Mouse (Mus musculus): ENCODE measurements around the gene Ahnak2.

DNA sequence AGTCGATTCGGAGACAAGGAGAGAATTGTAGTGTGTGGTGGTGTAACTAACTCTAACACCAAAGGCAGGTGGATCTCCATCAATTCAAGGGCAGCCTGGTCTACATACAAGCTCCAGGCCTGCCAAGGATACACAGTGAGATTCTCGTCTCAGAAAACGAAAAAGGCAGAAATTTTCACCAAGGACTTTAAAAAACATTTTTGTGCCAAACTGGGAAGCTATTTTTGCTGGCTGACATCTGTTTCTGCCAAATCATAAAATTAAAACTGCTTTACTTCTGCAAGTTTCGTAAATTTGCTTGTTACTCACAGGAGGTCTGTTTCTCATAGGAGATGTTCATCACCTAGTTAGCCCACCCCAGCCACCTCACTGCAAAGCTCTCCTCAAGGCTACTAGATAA, 23.4 kb upstream of the Ahnak2 start:
- TF ChIP-seq GATA1 (IDR thresholded peaks at IDR 0.05; ENCODE audit: low read depth, low read length) (no peak), CTCF (IDR thresholded peaks at IDR 0.05 in 2 of 3, conservative IDR thresholded peaks at IDR 0.05 in 1 of 3; ENCODE audit: control insufficient read depth in 1 of 3, insufficient read depth in 1 of 3, low read depth in 2 of 3, low read length in 3 of 3, poor library complexity in 1 of 3, severe bottlenecking in 1 of 3) (no peak), EP300 (IDR thresholded peaks at IDR 0.05; ENCODE audit: low read depth in 1 of 2, low read length in 2 of 2) (no peak), POLR2A (IDR thresholded peaks at IDR 0.05; ENCODE audit: control insufficient read depth in 1 of 2, insufficient read depth in 1 of 2, low read depth in 1 of 2, low read length in 2 of 2, poor library complexity in 1 of 2) (no peak), USF2 (IDR thresholded peaks at IDR 0.05; ENCODE audit: borderline replicate concordance in 1 of 2, insufficient read depth in 1 of 2, low read depth in 1 of 2, low read length in 2 of 2) (no peak), MAZ (IDR thresholded peaks at IDR 0.05; ENCODE audit: low read depth, low read length) (no peak)

Data from MEL (cell line).